Mouse (Mus musculus): ENCODE data around the gene Nfe2.

DNA sequence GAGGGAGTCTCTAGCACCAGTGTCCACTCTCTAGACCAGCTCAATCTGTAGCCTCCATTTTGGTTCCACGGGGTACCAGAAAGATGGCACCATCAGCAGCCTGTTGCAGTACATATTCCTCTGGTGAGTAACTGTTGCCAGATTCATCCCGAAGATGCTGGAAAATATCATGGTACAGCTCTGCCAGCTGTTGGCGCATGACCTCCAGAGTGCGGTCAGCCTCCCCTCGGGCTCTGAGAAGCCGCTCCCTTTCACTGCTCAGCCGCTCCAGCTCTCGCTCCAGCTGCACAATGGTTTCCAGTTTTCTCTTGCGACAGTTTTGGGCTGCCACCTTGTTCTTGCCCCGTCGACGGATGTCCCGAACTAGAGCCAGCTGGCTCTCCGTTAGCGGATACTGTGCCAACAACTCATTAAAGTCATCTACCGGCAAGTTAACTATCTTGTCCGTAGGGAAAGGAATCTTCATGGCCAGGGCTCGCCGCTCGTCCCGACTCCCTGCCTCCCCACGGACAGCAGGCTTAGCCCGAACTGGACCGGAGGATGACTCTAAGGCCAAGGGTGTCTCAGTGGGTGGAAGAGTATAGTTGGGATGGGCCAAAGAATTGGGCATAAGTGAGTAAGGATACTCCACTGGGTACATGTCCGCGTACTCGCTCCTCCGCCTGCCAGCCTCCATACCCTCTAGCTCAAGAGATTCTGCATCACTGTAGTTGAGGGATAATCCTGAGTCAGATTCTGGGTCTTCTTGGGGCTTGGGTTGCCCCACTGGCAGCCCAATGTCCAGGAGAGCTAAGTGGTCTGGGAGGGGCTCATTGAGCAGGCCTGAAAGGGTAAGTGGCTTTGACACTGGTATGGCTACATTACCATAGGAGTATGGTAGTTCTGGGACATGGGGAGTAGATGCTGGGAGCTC, 9.5 kb downstream of the Nfe2 start:
- no peak for TF ChIP-seq GATA1 (IDR thresholded peaks at IDR 0.05; ENCODE audit: borderline replicate concordance, low read length)
- TF ChIP-seq FLI1 (IDR thresholded peaks at IDR 0.05; ENCODE audit: low read length): no peak
